Mouse (Mus musculus): Measurements from ENCODE around the gene Yes1.
A peak's percentile ranks its signal among the peaks of the same experiment; 100 is the strongest.
"Not testable (repeated sequence)": the region's sequence is repeated elsewhere in the genome, so short reads cannot be mapped to it uniquely, and the experiment has no call there.

Yes1 gene

GRCm38 (mm10) chr5:32610801-32611340 is at the start of gene Yes1:
Gene Yes1, plus strand, starts transcription at chr5:32611171.
- no peak for DNase-seq (ENCODE audit: low spot score)

GRCm38 (mm10) chr5:32564697-32565096 is 46.3 kb upstream of the Yes1 start:
- no peak for DNase-seq (ENCODE audit: low spot score)

- DNase-seq (ENCODE audit: low spot score), result no peak
Observed at GRCm38 (mm10) chr5:32571802-32572201, 39.2 kb upstream of the Yes1 start.

GRCm38 (mm10) chr5:32588136-32588535 is 22.8 kb upstream of the Yes1 start:
- peak; percentile 54 for DNase-seq (ENCODE audit: low spot score)

GRCm38 (mm10) chr5:32593793-32594192 is 17.2 kb upstream of the Yes1 start:
- no peak for DNase-seq (ENCODE audit: low spot score)

- DNase-seq (ENCODE audit: low spot score), result no peak
Observed at GRCm38 (mm10) chr5:32594358-32594757, 16.6 kb upstream of the Yes1 start.

GRCm38 (mm10) chr5:32605911-32606310 is 5.1 kb upstream of the Yes1 start:
- no peak for DNase-seq (ENCODE audit: low spot score)

GRCm38 (mm10) chr5:32607776-32608355 is 3.1 kb upstream of the Yes1 start:
- no peak for DNase-seq (ENCODE audit: low spot score)

- no peak for DNase-seq (ENCODE audit: low spot score)
Observed at GRCm38 (mm10) chr5:32608516-32608915, 2.5 kb upstream of the Yes1 start.

GRCm38 (mm10) chr5:32610064-32610800 is 739 bp upstream of the Yes1 start:
- no peak for DNase-seq (ENCODE audit: low spot score)

- no peak for DNase-seq (ENCODE audit: low spot score)
Observed at GRCm38 (mm10) chr5:32611341-32611961, 480 bp downstream of the Yes1 start.

GRCm38 (mm10) chr5:32614291-32614690 is 3.3 kb downstream of the Yes1 start:
- no peak for DNase-seq (ENCODE audit: low spot score)

- DNase-seq (ENCODE audit: low spot score), result no peak
Observed at GRCm38 (mm10) chr5:32614691-32615090, 3.7 kb downstream of the Yes1 start.

- not testable (repeated sequence) for DNase-seq (ENCODE audit: low spot score)
Observed at GRCm38 (mm10) chr5:32616489-32616888, 5.5 kb downstream of the Yes1 start.

GRCm38 (mm10) chr5:32617851-32618250 is 6.9 kb downstream of the Yes1 start:
- DNase-seq (ENCODE audit: low spot score), result no peak

GRCm38 (mm10) chr5:32623649-32624048 is 12.7 kb downstream of the Yes1 start:
- DNase-seq (ENCODE audit: low spot score), result no peak

- DNase-seq (ENCODE audit: low spot score), result no peak
Observed at GRCm38 (mm10) chr5:32624777-32625176, 13.8 kb downstream of the Yes1 start.

GRCm38 (mm10) chr5:32633185-32633584 is 22.2 kb downstream of the Yes1 start:
- no peak for DNase-seq (ENCODE audit: low spot score)

- DNase-seq (ENCODE audit: low spot score), result peak; percentile 26
Observed at GRCm38 (mm10) chr5:32657386-32657785, 46.4 kb downstream of the Yes1 start.

- DNase-seq (ENCODE audit: low spot score), result no peak
Observed at GRCm38 (mm10) chr5:32682475-32682874, 71.5 kb downstream of the Yes1 start.

- DNase-seq (ENCODE audit: low spot score), result no peak
Observed at GRCm38 (mm10) chr5:32693411-32693810, 82.4 kb downstream of the Yes1 start.

- no peak for DNase-seq (ENCODE audit: low spot score)
Observed at GRCm38 (mm10) chr5:32697208-32697867, 86.4 kb downstream of the Yes1 start.

Measured in layer of hippocampus, adult 9-10 months (tissue).